Mouse (Mus musculus) granulocyte monocyte progenitor cell, adult 5-6 weeks (primary cell): ENCODE results near the gene Gpsm2. TPM values are rescaled to one million over a fixed set of nuclear protein-coding genes. Genes with fewer than 3 reads are reported as not detected.
"Not testable (repeated sequence)": the region's sequence is repeated elsewhere in the genome, so short reads cannot be mapped to it uniquely, and the experiment has no call there.

Experiments
- ATAC-seq: replicated peaks from 2 replicates; pipeline ENCODE4 v1.8.0; 2016; ENCODE audit warnings: mild to moderate bottlenecking, moderate TSS enrichment, inconsistent platforms; ENCODE audit not compliant: poor library complexity, severe bottlenecking
- total RNA-seq, 2 experiments: library from RNA; stranded (forward) in 1 of 2; stranded (reverse) in 1 of 2; fragments of 200-712, 200-1000 nt in 1 of 2; fragments of >200 nt in 1 of 2; fragmentation: Nextera tagmentation in 1 of 2; gene quantifications; 2 replicates each; pipeline ENCODE4 v1.2.3; 2014 to 2017

Gpsm2 gene
- total RNA-seq, 2 experiments from 2014 or later: 7.4 to 10.7 TPM

GRCm38 (mm10) chr3:108660941-108661340, 61.2 kb downstream of the Gpsm2 start:
- ATAC-seq: no peak

DNA sequence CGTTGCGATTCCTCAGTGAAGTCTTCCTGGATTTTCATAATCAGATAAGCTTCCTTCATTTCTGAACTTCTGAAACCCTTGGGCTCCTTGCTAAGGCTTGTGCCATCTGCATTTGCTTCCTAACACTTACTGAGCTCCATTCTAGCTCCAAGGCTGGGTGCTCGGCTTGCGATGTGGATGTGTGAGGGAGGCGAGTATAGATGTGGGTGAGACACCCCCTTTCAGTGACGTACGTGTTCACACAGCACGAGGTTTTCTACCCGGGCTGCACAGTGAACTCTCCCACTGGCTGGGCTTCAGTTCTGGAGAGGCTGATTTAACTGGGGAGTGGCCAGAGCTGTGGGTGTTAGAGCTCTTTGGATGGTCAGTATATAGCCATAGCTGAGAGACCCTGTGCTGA, 63.5 kb downstream of the Gpsm2 start:
- no peak for ATAC-seq

- no peak for ATAC-seq
Observed at GRCm38 (mm10) chr3:108655486-108655885, 66.6 kb downstream of the Gpsm2 start.

DNA sequence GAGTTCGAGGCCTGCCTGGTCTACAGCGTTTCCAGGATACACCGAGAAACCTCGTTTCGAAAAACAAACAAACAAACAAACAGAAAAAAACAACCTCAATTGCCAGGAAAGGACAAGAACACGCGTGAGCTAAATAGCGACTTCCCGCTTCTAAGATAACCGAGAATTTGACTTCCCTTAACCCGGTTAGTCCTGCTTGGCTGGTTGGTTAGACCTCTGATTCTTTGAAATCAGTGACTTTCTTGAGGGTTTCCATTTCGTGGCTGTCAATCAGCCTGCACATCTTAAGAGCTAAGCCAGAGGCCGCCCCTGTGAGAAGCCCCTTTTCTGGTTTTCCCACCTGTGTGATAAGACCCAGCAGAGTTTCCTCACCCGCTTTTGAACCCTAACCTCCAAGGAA, 67.5 kb downstream of the Gpsm2 start:
- ATAC-seq: peak; percentile 17; the same call in 1 of the 2 replicates

DNA sequence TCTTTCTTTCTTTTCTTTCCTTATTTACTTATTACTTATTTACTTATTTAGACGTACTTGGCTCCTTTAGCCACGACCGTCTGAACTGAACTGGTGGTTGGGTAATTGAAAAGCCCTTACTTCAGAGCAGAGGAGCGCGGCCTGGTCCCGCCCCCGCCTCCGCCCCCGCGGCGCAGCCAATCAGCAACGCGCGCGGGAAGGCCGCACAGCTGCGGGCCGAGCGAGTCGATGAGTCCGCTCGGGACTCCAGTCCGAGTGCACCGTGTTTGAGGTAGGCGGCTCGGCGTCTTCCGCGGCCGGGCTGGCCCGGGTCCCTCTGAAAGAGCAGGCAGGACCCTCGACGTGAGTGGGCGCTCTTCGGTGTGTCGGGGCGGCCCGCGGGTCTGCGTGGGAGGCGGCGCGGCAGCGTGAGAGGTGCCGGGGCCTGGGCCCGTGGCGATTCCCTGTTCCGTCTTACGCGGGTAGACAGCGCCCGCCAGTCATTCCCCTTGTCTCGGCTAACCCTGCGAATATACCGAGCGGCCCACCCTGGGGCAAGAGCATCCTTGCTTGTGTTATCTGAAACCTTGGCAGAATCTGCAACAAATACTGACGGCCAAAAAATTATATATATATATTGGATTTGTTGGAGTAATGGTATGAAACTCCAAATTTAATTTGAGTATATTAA, 68.3 kb downstream of the Gpsm2 start, which contains the start of gene Clcc1:
TSS of gene Clcc1 (plus strand) at position 204 of the 670 bp plus-strand sequence.
- ATAC-seq: peak; percentile 97

GRCm38 (mm10) chr3:108652866-108653642, 69.1 kb downstream of the Gpsm2 start:
- ATAC-seq: 0 out of 2 replicates have a peak, but pooled peaks have one; percentile 26

DNA sequence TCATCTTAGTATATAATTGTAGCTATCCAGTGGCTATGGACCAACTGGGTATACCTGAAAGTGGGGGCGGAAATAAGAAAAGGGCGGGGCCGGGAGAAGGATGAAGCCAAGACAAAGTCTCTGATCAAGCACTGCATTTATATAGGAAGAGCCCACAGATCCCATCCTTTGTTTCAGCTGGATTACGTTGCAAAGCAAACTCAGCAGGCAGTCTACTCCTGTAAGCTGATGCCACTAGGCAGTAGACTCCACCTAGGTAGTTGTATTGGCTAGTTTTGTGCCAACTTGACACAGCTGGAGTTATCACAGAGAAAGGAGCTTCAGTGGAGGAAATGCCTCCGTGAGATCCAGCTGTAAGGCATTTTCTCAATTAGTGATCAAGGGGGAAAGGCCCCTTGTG, 74.4 kb downstream of the Gpsm2 start:
- not testable (repeated sequence) for ATAC-seq

GRCm38 (mm10) chr3:108646036-108646435, 76.1 kb downstream of the Gpsm2 start:
- no peak for ATAC-seq

DNA sequence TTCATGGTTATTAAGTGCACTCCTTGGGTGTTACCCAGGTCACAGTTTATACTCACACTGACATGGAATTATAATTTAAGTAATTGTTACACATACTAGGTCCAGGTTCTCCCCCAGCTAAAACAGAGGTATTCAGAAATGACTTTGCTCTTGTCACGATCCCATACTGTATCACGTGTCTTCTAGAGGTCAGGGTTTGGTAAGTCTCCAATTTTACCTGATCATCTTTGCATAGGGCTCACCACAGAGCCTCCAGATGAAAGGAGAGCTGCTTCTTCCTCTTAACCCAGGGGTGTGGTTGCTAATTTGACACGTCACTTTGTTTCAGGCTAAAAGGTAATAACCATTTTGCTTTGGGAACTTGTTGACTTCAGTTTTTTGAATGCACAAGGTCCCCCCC, 77.3 kb downstream of the Gpsm2 start:
- ATAC-seq: no peak

DNA sequence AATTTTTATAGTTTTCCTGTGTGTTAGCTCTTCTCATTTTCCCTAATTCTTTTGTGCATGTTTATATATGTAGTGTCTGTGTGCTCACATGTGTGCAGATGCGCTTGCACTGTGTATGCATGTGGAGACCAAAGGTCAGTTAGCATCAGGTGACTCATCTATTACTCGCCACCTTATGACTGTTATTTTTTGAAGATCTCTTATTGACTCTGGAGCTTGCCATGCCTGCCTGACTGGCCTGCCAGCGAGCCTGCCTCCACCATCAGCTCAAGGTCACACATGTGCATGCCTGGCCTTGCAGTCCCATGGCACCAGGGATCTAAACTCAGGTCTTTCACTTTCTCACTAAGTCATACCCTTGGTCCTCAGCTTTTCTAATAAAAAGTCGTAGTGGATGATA, 81.1 kb downstream of the Gpsm2 start:
- no peak for ATAC-seq

DNA sequence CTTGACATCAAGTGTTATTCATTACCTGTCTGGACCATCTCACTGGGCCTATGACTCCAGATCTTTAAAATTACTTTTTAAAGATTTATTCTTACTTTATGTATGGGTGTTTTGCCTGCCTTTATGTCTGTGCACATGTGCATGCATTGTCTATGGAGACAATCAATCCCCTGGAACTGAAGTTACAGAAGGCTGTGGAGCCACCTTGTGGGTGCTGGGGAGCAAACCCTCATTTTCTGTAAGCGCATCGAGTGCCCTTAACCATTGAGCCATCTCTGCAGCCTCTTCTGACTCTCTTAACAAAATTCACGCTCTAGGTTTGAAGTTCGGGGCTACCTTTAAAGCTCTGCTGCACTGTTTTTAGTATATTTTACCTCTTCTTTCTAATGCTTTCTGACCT, 82.7 kb downstream of the Gpsm2 start:
- ATAC-seq: no peak

DNA sequence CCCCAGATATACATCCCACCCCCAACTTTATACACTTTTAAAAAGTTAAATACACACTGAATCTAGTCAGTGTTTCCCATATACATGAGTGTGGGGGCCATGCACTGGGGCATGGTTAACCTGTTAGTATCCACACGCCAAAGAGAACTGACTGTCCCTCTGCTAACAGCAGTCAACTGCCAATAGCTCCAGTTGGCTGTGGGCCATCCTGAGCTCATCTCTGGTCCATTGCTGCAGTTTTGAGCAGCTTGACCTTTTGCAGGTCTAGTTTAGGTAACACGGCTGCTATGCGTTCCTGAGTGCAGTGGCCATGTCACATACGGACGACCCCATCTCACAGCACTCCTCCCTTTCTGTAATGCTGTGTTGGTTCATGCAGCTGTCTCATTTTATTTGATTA, 87.3 kb downstream of the Gpsm2 start:
- no peak for ATAC-seq

Other genes starting within 250 kb of the Gpsm2 start
- gene 1700013F07Rik, start 188.2 kb downstream of the Gpsm2 start, total RNA-seq (2014; fragmentation: Nextera tagmentation): not detected in 2 replicates
- not detected in 2 replicates for gene 1700013F07Rik, start 188.2 kb downstream of the Gpsm2 start, total RNA-seq (2017)
- gene 5330417C22Rik, start 185.8 kb downstream of the Gpsm2 start, total RNA-seq (2014; fragmentation: Nextera tagmentation): 0.15 TPM in 1 of 2 replicates, not detected in the other
- gene 5330417C22Rik, start 185.8 kb downstream of the Gpsm2 start, total RNA-seq (2017): 0.13 TPM in 1 of 2 replicates, not detected in the other
- gene Tmem167b, start 159.8 kb downstream of the Gpsm2 start, total RNA-seq (2014; fragmentation: Nextera tagmentation): 6.8 and 11.4 TPM in 2 replicates
- 32.8 and 34.7 TPM in 2 replicates for gene Tmem167b, start 159.8 kb downstream of the Gpsm2 start, total RNA-seq (2017)
- 13.8 and 16.5 TPM in 2 replicates for gene Taf13, start 150.6 kb downstream of the Gpsm2 start, total RNA-seq (2014; fragmentation: Nextera tagmentation)
- 13.3 and 21.7 TPM in 2 replicates for gene Taf13, start 150.6 kb downstream of the Gpsm2 start, total RNA-seq (2017)
- gene Wdr47, start 131.0 kb downstream of the Gpsm2 start, total RNA-seq (2014; fragmentation: Nextera tagmentation): 2.5 and 2.8 TPM in 2 replicates
- 4.4 and 6.6 TPM in 2 replicates for gene Wdr47, start 131.0 kb downstream of the Gpsm2 start, total RNA-seq (2017)
- gene Clcc1, start 68.4 kb downstream of the Gpsm2 start, total RNA-seq (2014; fragmentation: Nextera tagmentation): 44.7 and 67.1 TPM in 2 replicates
- gene Clcc1, start 68.4 kb downstream of the Gpsm2 start, total RNA-seq (2017): 68.1 and 92.5 TPM in 2 replicates
- not detected in 2 replicates for gene Aknad1, start 17.3 kb upstream of the Gpsm2 start, total RNA-seq (2014; fragmentation: Nextera tagmentation)
- not detected in 2 replicates for gene Aknad1, start 17.3 kb upstream of the Gpsm2 start, total RNA-seq (2017)
- gene Stxbp3, start 118.2 kb upstream of the Gpsm2 start, total RNA-seq (2014; fragmentation: Nextera tagmentation): 23.5 and 28.7 TPM in 2 replicates
- gene Stxbp3, start 118.2 kb upstream of the Gpsm2 start, total RNA-seq (2017): 21.6 and 26.2 TPM in 2 replicates
- gene Fndc7, start 167.7 kb upstream of the Gpsm2 start, total RNA-seq (2014; fragmentation: Nextera tagmentation): 0.21 TPM in 1 of 2 replicates, not detected in the other
- gene Fndc7, start 167.7 kb upstream of the Gpsm2 start, total RNA-seq (2017): 0.05 TPM in 1 of 2 replicates, not detected in the other
- gene Prpf38b, start 189.4 kb upstream of the Gpsm2 start, total RNA-seq (2014; fragmentation: Nextera tagmentation): 113 and 174 TPM in 2 replicates
- gene Prpf38b, start 189.4 kb upstream of the Gpsm2 start, total RNA-seq (2017): 211 and 237 TPM in 2 replicates
- not detected in 2 replicates for gene Henmt1, start 217.6 kb upstream of the Gpsm2 start, total RNA-seq (2014; fragmentation: Nextera tagmentation)
- gene Henmt1, start 217.6 kb upstream of the Gpsm2 start, total RNA-seq (2017): not detected in 2 replicates
- gene Gm9857, start 218.1 kb upstream of the Gpsm2 start, total RNA-seq (2014; fragmentation: Nextera tagmentation): not detected in 2 replicates
- not detected in 2 replicates for gene Gm9857, start 218.1 kb upstream of the Gpsm2 start, total RNA-seq (2017)